Mouse (Mus musculus): ENCODE measurements around the gene Gm21970. TPM values are rescaled to one million over a fixed set of nuclear protein-coding genes. Genes with fewer than 3 reads are reported as not detected.

Gene Gm21970
- total RNA-seq (2021), result not detected
- long read RNA-seq, experiment 1, result 0 reads
- long read RNA-seq, experiment 2, partial matches to known transcripts, result 0 of 3 reads
- long read RNA-seq, experiment 2, other reads (novel, unspliced or antisense), result 3 of 3 reads

- DNase-seq (ENCODE audit: low spot score in 2 of 2), result no peak
Measured at GRCm38 (mm10) chr16:91391421-91391820, at the start of gene Gm21970. TSS of gene Gm21970 (plus strand) at chr16:91391721.

DNA sequence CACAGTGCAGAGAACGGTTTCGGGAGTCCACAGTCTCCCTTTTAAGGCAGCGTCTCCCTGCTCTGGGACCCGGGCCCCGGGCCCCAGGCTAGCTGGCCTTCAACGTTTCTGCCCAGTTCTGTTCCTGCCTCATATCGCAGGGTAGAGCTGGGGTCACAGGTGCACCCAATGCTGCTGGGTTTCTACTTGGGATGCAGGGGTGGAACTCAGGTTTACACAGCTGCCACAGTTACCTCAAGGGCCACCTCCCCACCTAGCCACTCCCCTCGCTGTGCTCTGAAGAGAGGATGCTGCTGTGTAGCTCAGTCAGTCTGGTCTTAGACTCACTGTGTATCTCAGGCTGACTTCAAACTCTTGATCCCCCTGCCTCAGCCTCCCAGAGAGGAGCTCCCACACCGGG lies 45.0 kb upstream of the Gm21970 start:
- DNase-seq (ENCODE audit: low spot score in 2 of 2), result no peak

DNA sequence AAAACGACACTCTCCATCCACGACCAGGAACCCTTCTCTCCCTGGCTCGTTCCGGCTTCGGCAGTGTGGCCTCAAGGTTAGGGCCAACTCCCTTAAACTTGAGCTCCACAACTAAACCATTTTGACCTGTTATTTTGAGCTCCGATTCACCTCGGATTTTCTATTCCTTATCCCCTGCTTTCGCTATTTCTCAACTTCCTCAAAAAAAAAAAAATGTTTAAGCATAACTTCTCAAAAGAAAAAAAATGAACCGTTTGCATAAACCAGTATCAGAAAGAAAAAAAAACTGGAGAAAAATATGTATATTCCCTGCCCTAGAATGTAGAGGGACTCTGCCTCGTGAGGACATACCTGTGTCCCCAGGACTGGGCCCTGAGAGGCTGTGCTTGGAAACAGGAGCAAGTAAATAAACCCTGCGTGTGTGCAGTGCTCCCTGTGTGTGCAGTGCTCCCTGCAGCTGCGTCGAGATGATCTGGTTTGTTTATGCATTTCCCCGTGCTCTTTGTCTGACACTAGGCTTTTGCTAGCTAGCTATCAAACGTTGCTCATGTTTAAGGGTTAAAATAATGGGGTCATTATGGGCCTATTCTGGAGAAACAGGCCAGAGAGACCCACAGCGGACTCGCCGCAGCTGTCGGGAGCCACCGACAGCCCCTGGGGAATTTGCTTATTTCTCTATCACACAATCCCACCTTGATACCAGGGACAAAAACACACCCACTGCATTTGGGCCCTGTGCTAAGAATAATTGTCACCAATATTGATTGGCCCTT lies 43.8 kb upstream of the Gm21970 start:
- no peak for DNase-seq (ENCODE audit: low spot score in 2 of 2)

DNA sequence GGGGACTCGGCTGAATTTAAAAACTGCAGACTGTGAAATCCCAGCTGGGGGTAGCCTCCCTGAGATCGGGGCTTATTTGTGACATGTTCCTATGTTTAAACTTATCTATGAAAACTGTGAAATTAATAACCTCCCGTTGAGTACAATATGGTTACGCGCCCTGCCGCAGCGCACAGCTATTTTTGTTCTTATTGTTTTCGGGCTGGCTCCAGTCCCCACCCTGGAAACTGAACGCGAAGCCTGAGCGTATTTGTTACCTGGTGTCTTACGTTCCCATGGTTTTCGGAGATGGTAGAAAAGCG lies 43.3 kb upstream of the Gm21970 start:
- DNase-seq (ENCODE audit: low spot score in 2 of 2), result no peak

- DNase-seq (ENCODE audit: low spot score in 2 of 2), result no peak
Measured at GRCm38 (mm10) chr16:91348588-91349330, 42.8 kb upstream of the Gm21970 start.

- peak; percentile 83 to 86 for DNase-seq (ENCODE audit: low spot score in 2 of 2)
Measured at GRCm38 (mm10) chr16:91352084-91352562, 39.4 kb upstream of the Gm21970 start.

DNA sequence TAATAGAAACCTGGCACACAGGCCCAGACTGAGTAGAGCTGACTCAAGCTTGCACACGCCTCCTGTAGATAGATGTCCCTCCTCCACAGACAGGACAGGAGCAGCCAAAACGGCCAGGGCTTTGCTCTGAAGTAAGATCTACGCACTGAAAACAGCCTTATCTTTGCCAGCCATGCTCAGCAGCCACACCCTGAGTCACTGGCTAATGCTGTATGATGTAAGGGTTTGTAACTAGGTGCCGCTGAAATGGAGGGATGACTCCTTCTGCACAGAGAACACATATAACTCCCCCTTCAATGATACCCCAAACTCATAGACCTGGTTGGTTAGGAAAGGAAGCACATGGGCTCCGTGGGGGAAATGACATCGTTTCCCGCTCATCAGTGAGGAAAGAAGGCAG lies 38.8 kb upstream of the Gm21970 start:
- DNase-seq (ENCODE audit: low spot score in 2 of 2), result peak in 1 of 2 experiments; percentile 5

GRCm38 (mm10) chr16:91353177-91353576 lies 38.3 kb upstream of the Gm21970 start:
- no peak for DNase-seq (ENCODE audit: low spot score in 2 of 2)

- DNase-seq (ENCODE audit: low spot score in 2 of 2), result no peak
Measured at GRCm38 (mm10) chr16:91353638-91354037, 37.9 kb upstream of the Gm21970 start.

GRCm38 (mm10) chr16:91354599-91354998 lies 36.9 kb upstream of the Gm21970 start:
- DNase-seq (ENCODE audit: low spot score in 2 of 2), result no peak

GRCm38 (mm10) chr16:91355160-91355559 lies 36.4 kb upstream of the Gm21970 start:
- no peak for DNase-seq (ENCODE audit: low spot score in 2 of 2)

- DNase-seq (ENCODE audit: low spot score in 2 of 2), result no peak
Measured at GRCm38 (mm10) chr16:91356760-91357525, 34.6 kb upstream of the Gm21970 start.

DNA sequence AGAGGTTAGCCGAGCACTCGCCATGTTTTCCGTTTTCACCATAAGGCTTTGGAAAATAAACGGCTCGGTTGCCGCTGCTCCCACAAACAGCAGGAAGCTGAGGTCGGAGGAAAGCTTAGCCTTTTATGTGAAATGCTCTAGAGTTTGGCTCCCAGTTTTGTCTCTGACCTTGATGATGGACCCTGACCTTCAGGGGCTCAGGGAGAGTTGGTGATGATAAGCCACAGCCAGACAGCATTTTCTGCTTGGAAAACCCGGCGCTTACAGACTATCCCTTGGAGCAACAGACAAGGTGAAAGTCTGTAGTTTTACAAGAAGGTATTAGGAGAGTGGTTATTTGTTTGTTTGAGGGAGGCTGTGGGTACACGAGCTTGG lies 34.0 kb upstream of the Gm21970 start:
- DNase-seq (ENCODE audit: low spot score in 2 of 2), result no peak

- peak in 1 of 2 experiments; percentile 68 for DNase-seq (ENCODE audit: low spot score in 2 of 2)
Measured at GRCm38 (mm10) chr16:91358555-91358954, 33.0 kb upstream of the Gm21970 start.

DNA sequence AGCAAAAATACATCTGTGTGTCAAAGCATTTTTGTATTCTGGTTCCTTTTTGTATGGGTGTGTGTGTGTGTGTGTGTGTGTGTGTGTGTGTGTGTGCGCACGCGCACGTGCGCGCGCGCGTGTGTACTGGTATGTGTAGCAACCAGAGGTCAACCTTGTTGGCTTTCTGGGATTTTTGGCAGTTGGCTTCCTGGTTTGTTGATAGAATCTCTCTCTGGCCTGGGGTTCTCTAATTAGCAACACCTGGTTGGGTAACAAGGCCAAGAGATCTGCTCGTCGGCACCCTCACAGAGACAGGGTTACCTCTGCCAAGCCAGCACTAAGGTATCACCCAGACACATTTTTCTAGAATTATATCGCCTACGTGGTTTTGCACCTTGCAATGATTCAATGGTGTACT lies 32.0 kb upstream of the Gm21970 start:
- DNase-seq (ENCODE audit: low spot score in 2 of 2), result no peak

DNA sequence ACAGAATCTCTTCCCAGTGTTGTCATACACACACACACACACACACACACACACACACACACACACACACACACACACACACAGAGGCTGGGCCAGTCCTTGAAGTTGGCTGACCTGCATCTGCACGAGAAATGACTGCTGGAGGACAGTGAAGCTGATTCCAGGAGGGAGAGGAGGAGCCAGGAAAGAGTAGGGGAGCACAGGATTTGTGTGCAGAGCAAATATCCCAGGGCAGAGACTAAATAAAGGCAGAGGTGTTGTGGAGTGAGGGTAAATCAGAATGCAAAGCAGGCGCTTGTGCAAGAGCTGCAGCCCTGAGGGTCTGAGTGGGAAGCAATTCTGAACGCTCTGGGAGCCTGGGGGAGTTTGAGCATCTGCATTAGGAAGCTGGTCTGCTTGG lies 31.4 kb upstream of the Gm21970 start:
- no peak for DNase-seq (ENCODE audit: low spot score in 2 of 2)

DNA sequence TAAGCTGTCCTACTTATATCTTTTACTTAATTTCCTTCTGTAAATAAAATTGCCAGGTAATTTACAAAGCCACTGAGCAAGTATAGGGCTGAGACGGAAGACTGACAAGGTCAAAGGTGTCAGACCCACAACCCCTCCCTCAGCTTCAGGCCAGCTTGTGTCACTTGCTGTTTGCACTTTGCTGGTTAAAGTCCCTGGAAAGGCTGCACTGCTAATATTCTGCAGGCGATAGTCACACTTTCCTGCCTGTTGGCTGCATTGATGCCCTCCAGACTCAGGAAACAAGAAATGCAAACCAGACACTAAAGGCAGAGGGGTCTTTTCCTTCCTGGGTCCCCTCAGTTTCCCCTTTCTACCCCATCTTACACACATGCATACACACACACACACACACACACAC lies 29.5 kb upstream of the Gm21970 start:
- no peak for DNase-seq (ENCODE audit: low spot score in 2 of 2)

- no peak for DNase-seq (ENCODE audit: low spot score in 2 of 2)
Measured at GRCm38 (mm10) chr16:91362616-91363272, 28.8 kb upstream of the Gm21970 start.

- no peak for DNase-seq (ENCODE audit: low spot score in 2 of 2)
Measured at GRCm38 (mm10) chr16:91363483-91363882, 28.0 kb upstream of the Gm21970 start.

- no peak for DNase-seq (ENCODE audit: low spot score in 2 of 2)
Measured at GRCm38 (mm10) chr16:91366567-91366966, 25.0 kb upstream of the Gm21970 start.

DNA sequence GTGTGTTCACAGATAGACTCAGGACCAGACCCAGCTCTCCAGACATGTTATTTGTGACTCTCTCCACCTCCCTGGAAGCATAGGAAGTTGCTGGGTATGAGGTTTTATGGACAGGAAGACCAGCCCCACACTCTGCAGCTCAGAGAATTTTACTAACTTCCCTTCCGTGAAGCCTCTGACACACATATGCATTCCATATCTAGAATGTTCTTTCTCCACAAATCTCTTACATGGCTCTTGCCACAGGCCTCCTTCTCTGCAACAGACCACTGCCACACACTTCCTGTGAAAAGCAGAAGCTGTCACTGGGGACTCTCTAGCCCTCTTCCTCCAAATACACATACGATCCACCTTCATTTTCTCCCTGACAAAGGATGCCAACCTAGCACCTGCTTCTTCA lies 24.5 kb upstream of the Gm21970 start:
- no peak for DNase-seq (ENCODE audit: low spot score in 2 of 2)
